Comparison of ENCODE assay signal across 16 mouse cellular contexts in genomic region chr15:81120140-81120539, GRCm38 (mm10).
DNase-seq lines count a peak whose midpoint lies in the region; ATAC-seq and TF ChIP-seq lines count a peak whose summit lies in the region.
"Had no signal": no experiment of that assay in that cellular context is flagged by ENCODE, and none has a peak within 500 bp of the region (broad histone marks: within the 10 kb centered on the region; RNA-seq: fewer than 3 reads in every experiment).

No protein-coding gene starts in this region.

- H3K4me1 ChIP-seq in midbrain, postnatal 0 days (ENCODE audit: insufficient read depth, low read length) = no peaks in the 10 kb centered on the region
- peaks cover 5% of the 10 kb centered on the region; the same call in 1 of the 2 replicates for H3K4me1 ChIP-seq in midbrain, embryonic 11.5 days (ENCODE audit: control insufficient read depth, insufficient read depth, low read length)

- no peak overlapping the region for H3K27ac ChIP-seq in gastrocnemius, adult 2 months
- H3K27ac ChIP-seq in midbrain, postnatal 0 days (ENCODE audit: low read depth, low read length) = no peak overlapping the region
- H3K27ac ChIP-seq in midbrain, embryonic 11.5 days (ENCODE audit: low read depth, low read length) = no peak overlapping the region
- H3K27ac ChIP-seq: embryonic facial prominence, embryonic 15.5 days; forebrain, embryonic 15.5 days had no signal

- intact Hi-C loops in gastrocnemius, adult 2 months (cut with DNase I) = no loop called here
- intact Hi-C loops in heart, postnatal 36 days (cut with DNase I) = no loop called here

- peak; percentile 33 for TF ChIP-seq CTCF in gastrocnemius, adult 2 months (IDR thresholded peaks at IDR 0.05)
- peak; percentile 22 for TF ChIP-seq CTCF in Patski (IDR thresholded peaks at IDR 0.05)
- no peak for TF ChIP-seq CTCF in midbrain, postnatal 0 days (IDR thresholded peaks at IDR 0.05)

- ATAC-seq in Patski = no peak
- ATAC-seq in midbrain, postnatal 0 days (ENCODE audit: low FRiP score) = no peak
- no peak for ATAC-seq in midbrain, embryonic 11.5 days (ENCODE audit: low FRiP score)
- ATAC-seq: forebrain, embryonic 15.5 days; intestine, postnatal 0 days had no signal

- H3K36me3 ChIP-seq in midbrain, postnatal 0 days (ENCODE audit: insufficient read depth, low read length) = 0 out of 2 replicates have a peak, but pooled peaks cover 3% of the 10 kb centered on the region
- no peaks in the 10 kb centered on the region for H3K36me3 ChIP-seq in midbrain, embryonic 11.5 days (ENCODE audit: control insufficient read depth, insufficient read depth, low read length)
- H3K36me3 ChIP-seq: forebrain, embryonic 15.5 days had no signal

- CTCF ChIA-PET in Patski (lab: Charles Lee) = interaction anchor here (0.8 to 1.8 kb wide), 5 partner anchors 8 to 22 kb away, joined by 3 to 4 read pairs (median 4); no protein-coding TSS in a partner anchor

- WGBS in midbrain, postnatal 0 days = 78% methylated on average over 6 of the region's 6 CpGs
- 81% methylated on average over 6 of the region's 6 CpGs for WGBS in midbrain, embryonic 11.5 days

- H3K4me2 ChIP-seq in midbrain, postnatal 0 days (ENCODE audit: low read depth, low read length, poor library complexity, severe bottlenecking) = no peak overlapping the region
- no peak overlapping the region for H3K4me2 ChIP-seq in midbrain, embryonic 11.5 days
- H3K4me2 ChIP-seq: embryonic facial prominence, embryonic 15.5 days; forebrain, embryonic 15.5 days had no signal

- in situ Hi-C loops in Patski (cut with MboI; ENCODE audit: low pct_unique_long_range_greater_than_20kb) = no loop called here

- H3K4me3 ChIP-seq in gastrocnemius, adult 2 months = no peak overlapping the region
- no peak overlapping the region for H3K4me3 ChIP-seq in midbrain, postnatal 0 days (ENCODE audit: low read depth, low read length)
- H3K4me3 ChIP-seq in midbrain, embryonic 11.5 days (ENCODE audit: low read depth, low read length) = no peak overlapping the region
- H3K4me3 ChIP-seq: embryonic facial prominence, embryonic 15.5 days; forebrain, embryonic 15.5 days had no signal

- POLR2A ChIA-PET in Patski (lab: Charles Lee) = interaction anchor here (1.4 kb wide), 1 partner anchor 71 kb away, joined by 3 read pairs; no protein-coding TSS in a partner anchor

- no peaks in the 10 kb centered on the region for H3K27me3 ChIP-seq in Patski
- H3K27me3 ChIP-seq in midbrain, postnatal 0 days (ENCODE audit: insufficient read depth, low read length) = no peaks in the 10 kb centered on the region
- H3K27me3 ChIP-seq in midbrain, embryonic 11.5 days (ENCODE audit: control insufficient read depth, insufficient read depth, low read length) = no peaks in the 10 kb centered on the region
- H3K27me3 ChIP-seq: embryonic facial prominence, embryonic 15.5 days; forebrain, embryonic 15.5 days had no signal

- H3K9me3 ChIP-seq in midbrain, postnatal 0 days (ENCODE audit: low read length) = no peaks in the 10 kb centered on the region
- H3K9me3 ChIP-seq in midbrain, embryonic 11.5 days (ENCODE audit: control insufficient read depth, low read length) = no peaks in the 10 kb centered on the region
- H3K9me3 ChIP-seq: embryonic facial prominence, embryonic 15.5 days; forebrain, embryonic 15.5 days had no signal

- DNase-seq in gastrocnemius, adult 2 months = no peak
- DNase-seq in gastrocnemius, adult 18-20 months (ENCODE audit: low spot score) = no peak
- DNase-seq in kidney, postnatal 4 days = peak; percentile 17 to 40
- DNase-seq in kidney, postnatal 36 days = no peak
- no peak for DNase-seq in Patski (ENCODE audit: low read depth, low spot score)
- peak; percentile 30 to 39 for DNase-seq in heart, postnatal 36 days
- no peak for DNase-seq in midbrain, postnatal 0 days (ENCODE audit: low spot score)
- DNase-seq in midbrain, embryonic 11.5 days (ENCODE audit: low spot score, missing footprints) = no peak
- DNase-seq: adrenal gland, adult 2 months; cerebellum, adult 11 months; cerebellum, adult 9-11 months; gastrocnemius, postnatal 14 days; midbrain, embryonic 14.5 days had no signal

- H3K9ac ChIP-seq in midbrain, postnatal 0 days (replicated peaks; ENCODE audit: low read length, poor library complexity, severe bottlenecking) = no peak overlapping the region
- H3K9ac ChIP-seq in midbrain, embryonic 11.5 days (ENCODE audit: low read length) = no peak overlapping the region
- H3K9ac ChIP-seq: embryonic facial prominence, embryonic 15.5 days; forebrain, embryonic 15.5 days had no signal

Comparison
In these comparisons a context has a peak if more than half of its experiments do, and no peak if none do; other contexts are left out.
1. DNase-seq: peak in kidney, postnatal 4 days (2 of 2) and heart, postnatal 36 days (2 of 2); none in gastrocnemius, adult 2 months (single experiment), gastrocnemius, adult 18-20 months (single experiment), kidney, postnatal 36 days (0 of 2), Patski (single experiment), midbrain, postnatal 0 days (single experiment) and midbrain, embryonic 11.5 days (single experiment).